Mouse (Mus musculus): ENCODE results near the gene Serpinb1b. TPM values are rescaled to one million over a fixed set of nuclear protein-coding genes. Genes with fewer than 3 reads are reported as not detected.

Gene Serpinb1b
- polyA plus RNA-seq, 1 experiment = not detected

GRCm38 (mm10) chr13:33084975-33085694 is 6.8 kb downstream of the Serpinb1b start:
- Histone ChIP-seq H3K27ac (ENCODE audit: insufficient read depth, low read length) (no peak overlapping the region), H3K9me3 (replicated peaks; ENCODE audit: control insufficient read depth, insufficient read depth, low read length, poor library complexity, severe bottlenecking) (no peaks in the 10 kb centered on the region), H3K36me3 (ENCODE audit: control insufficient read depth, insufficient read depth, low read length, poor library complexity, severe bottlenecking) (no peaks in the 10 kb centered on the region), H3K4me1 (ENCODE audit: control insufficient read depth, insufficient read depth, low read length) (no peaks in the 10 kb centered on the region), H3K9ac (ENCODE audit: low read depth, poor library complexity, severe bottlenecking) (no peak overlapping the region), H3K27me3 (ENCODE audit: control insufficient read depth, insufficient read depth, low read length, poor library complexity, severe bottlenecking) (no peaks in the 10 kb centered on the region), H3K4me3 (ENCODE audit: low read depth, low read length) (no peak overlapping the region)
- TF ChIP-seq CTCF (IDR thresholded peaks at IDR 0.05; ENCODE audit: low read depth, low read length) (no peak), EP300 (IDR thresholded peaks at IDR 0.05; ENCODE audit: insufficient read depth, low read depth, low read length) (no peak), POLR2A (IDR thresholded peaks at IDR 0.05; ENCODE audit: insufficient read depth, low read length) (no peak)

- H3K4me1 ChIP-seq (ENCODE audit: control insufficient read depth, insufficient read depth, low read length) = no peaks in the 10 kb centered on the region
- H3K27me3 ChIP-seq (ENCODE audit: control insufficient read depth, insufficient read depth, low read length, poor library complexity, severe bottlenecking) = no peaks in the 10 kb centered on the region
- no peaks in the 10 kb centered on the region for H3K36me3 ChIP-seq (ENCODE audit: control insufficient read depth, insufficient read depth, low read length, poor library complexity, severe bottlenecking)
- TF ChIP-seq CTCF (IDR thresholded peaks at IDR 0.05; ENCODE audit: low read depth, low read length) = no peak
- TF ChIP-seq EP300 (IDR thresholded peaks at IDR 0.05; ENCODE audit: insufficient read depth, low read depth, low read length) = no peak
- TF ChIP-seq POLR2A (IDR thresholded peaks at IDR 0.05; ENCODE audit: insufficient read depth, low read length) = no peak
- H3K9ac ChIP-seq (ENCODE audit: low read depth, poor library complexity, severe bottlenecking) = no peak overlapping the region
- H3K4me3 ChIP-seq (ENCODE audit: low read depth, low read length) = no peak overlapping the region
- no peak overlapping the region for H3K27ac ChIP-seq (ENCODE audit: insufficient read depth, low read length)
- H3K9me3 ChIP-seq (replicated peaks; ENCODE audit: control insufficient read depth, insufficient read depth, low read length, poor library complexity, severe bottlenecking) = no peaks in the 10 kb centered on the region
These were observed 7.5 kb downstream of the Serpinb1b start for GRCm38 (mm10) chr13:33085695-33086432.

GRCm38 (mm10) chr13:33089566-33089965 is 11.2 kb downstream of the Serpinb1b start:
- Histone ChIP-seq H3K27me3 (ENCODE audit: control insufficient read depth, insufficient read depth, low read length, poor library complexity, severe bottlenecking) (no peaks in the 10 kb centered on the region), H3K9ac (ENCODE audit: low read depth, poor library complexity, severe bottlenecking) (no peak overlapping the region), H3K4me1 (ENCODE audit: control insufficient read depth, insufficient read depth, low read length) (no peaks in the 10 kb centered on the region), H3K9me3 (replicated peaks; ENCODE audit: control insufficient read depth, insufficient read depth, low read length, poor library complexity, severe bottlenecking) (no peaks in the 10 kb centered on the region), H3K4me3 (ENCODE audit: low read depth, low read length) (no peak overlapping the region), H3K36me3 (ENCODE audit: control insufficient read depth, insufficient read depth, low read length, poor library complexity, severe bottlenecking) (no peaks in the 10 kb centered on the region), H3K27ac (ENCODE audit: insufficient read depth, low read length) (no peak overlapping the region)
- TF ChIP-seq POLR2A (IDR thresholded peaks at IDR 0.05; ENCODE audit: insufficient read depth, low read length) = no peak
- no peak for TF ChIP-seq EP300 (IDR thresholded peaks at IDR 0.05; ENCODE audit: insufficient read depth, low read depth, low read length)
- TF ChIP-seq CTCF (IDR thresholded peaks at IDR 0.05; ENCODE audit: low read depth, low read length) = no peak

DNA sequence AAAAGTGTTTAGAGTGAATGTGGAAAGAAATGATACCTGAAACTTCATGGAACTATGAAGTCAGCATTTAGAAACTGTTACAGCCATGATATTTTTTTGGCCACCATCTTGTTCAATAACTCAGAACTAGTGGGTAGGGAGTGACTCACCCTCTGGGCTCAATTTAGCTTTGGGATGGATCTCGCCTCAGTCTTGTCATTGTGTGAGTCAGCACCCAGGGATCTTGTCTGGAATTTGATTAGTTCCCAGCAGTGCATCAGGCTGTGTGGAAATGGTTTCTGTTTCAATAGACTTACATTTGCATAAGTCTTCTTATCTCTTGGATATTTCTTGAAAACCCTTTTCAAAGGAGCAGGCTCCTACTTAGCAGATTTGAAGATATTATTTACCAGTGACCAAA is 12.2 kb downstream of the Serpinb1b start:
- TF ChIP-seq CTCF (IDR thresholded peaks at IDR 0.05; ENCODE audit: low read depth, low read length) (no peak), POLR2A (IDR thresholded peaks at IDR 0.05; ENCODE audit: insufficient read depth, low read length) (no peak), EP300 (IDR thresholded peaks at IDR 0.05; ENCODE audit: insufficient read depth, low read depth, low read length) (no peak)
- no peaks in the 10 kb centered on the region for H3K9me3 ChIP-seq (replicated peaks; ENCODE audit: control insufficient read depth, insufficient read depth, low read length, poor library complexity, severe bottlenecking)
- H3K27me3 ChIP-seq (ENCODE audit: control insufficient read depth, insufficient read depth, low read length, poor library complexity, severe bottlenecking) = no peaks in the 10 kb centered on the region
- H3K9ac ChIP-seq (ENCODE audit: low read depth, poor library complexity, severe bottlenecking) = no peak overlapping the region
- no peaks in the 10 kb centered on the region for H3K36me3 ChIP-seq (ENCODE audit: control insufficient read depth, insufficient read depth, low read length, poor library complexity, severe bottlenecking)
- H3K27ac ChIP-seq (ENCODE audit: insufficient read depth, low read length) = no peak overlapping the region
- H3K4me1 ChIP-seq (ENCODE audit: control insufficient read depth, insufficient read depth, low read length) = no peaks in the 10 kb centered on the region
- no peak overlapping the region for H3K4me3 ChIP-seq (ENCODE audit: low read depth, low read length)

GRCm38 (mm10) chr13:33091306-33091705 is 12.9 kb downstream of the Serpinb1b start:
- TF ChIP-seq CTCF (IDR thresholded peaks at IDR 0.05; ENCODE audit: low read depth, low read length) (no peak), EP300 (IDR thresholded peaks at IDR 0.05; ENCODE audit: insufficient read depth, low read depth, low read length) (no peak), POLR2A (IDR thresholded peaks at IDR 0.05; ENCODE audit: insufficient read depth, low read length) (no peak)
- no peaks in the 10 kb centered on the region for H3K9me3 ChIP-seq (replicated peaks; ENCODE audit: control insufficient read depth, insufficient read depth, low read length, poor library complexity, severe bottlenecking)
- no peak overlapping the region for H3K4me3 ChIP-seq (ENCODE audit: low read depth, low read length)
- H3K9ac ChIP-seq (ENCODE audit: low read depth, poor library complexity, severe bottlenecking) = no peak overlapping the region
- H3K36me3 ChIP-seq (ENCODE audit: control insufficient read depth, insufficient read depth, low read length, poor library complexity, severe bottlenecking) = no peaks in the 10 kb centered on the region
- no peak overlapping the region for H3K27ac ChIP-seq (ENCODE audit: insufficient read depth, low read length)
- no peaks in the 10 kb centered on the region for H3K4me1 ChIP-seq (ENCODE audit: control insufficient read depth, insufficient read depth, low read length)
- H3K27me3 ChIP-seq (ENCODE audit: control insufficient read depth, insufficient read depth, low read length, poor library complexity, severe bottlenecking) = no peaks in the 10 kb centered on the region

DNA sequence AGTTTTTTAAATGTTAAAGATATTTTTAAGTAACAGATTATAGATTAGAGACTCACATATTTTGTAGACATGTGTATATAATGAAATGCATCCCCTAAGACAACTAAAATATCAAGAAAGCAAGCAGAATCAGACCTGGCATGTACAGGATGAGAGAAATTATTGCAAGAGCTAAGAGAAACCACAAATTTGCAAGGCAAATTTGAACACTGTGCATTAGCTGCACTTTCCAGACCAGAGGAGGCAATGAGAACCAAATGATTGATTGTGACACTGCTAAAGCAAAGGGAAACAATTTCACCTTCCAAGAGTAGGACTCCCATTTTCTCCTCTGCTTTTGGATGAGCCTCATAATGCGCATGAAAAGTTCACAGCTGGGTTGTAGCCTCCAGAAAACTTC is 17.2 kb downstream of the Serpinb1b start:
- no peak overlapping the region for H3K9ac ChIP-seq (ENCODE audit: low read depth, poor library complexity, severe bottlenecking)
- H3K27me3 ChIP-seq (ENCODE audit: control insufficient read depth, insufficient read depth, low read length, poor library complexity, severe bottlenecking) = no peaks in the 10 kb centered on the region
- H3K4me1 ChIP-seq (ENCODE audit: control insufficient read depth, insufficient read depth, low read length) = no peaks in the 10 kb centered on the region
- no peaks in the 10 kb centered on the region for H3K36me3 ChIP-seq (ENCODE audit: control insufficient read depth, insufficient read depth, low read length, poor library complexity, severe bottlenecking)
- TF ChIP-seq CTCF (IDR thresholded peaks at IDR 0.05; ENCODE audit: low read depth, low read length) (no peak), EP300 (IDR thresholded peaks at IDR 0.05; ENCODE audit: insufficient read depth, low read depth, low read length) (no peak), POLR2A (IDR thresholded peaks at IDR 0.05; ENCODE audit: insufficient read depth, low read length) (no peak)
- H3K27ac ChIP-seq (ENCODE audit: insufficient read depth, low read length) = no peak overlapping the region
- no peak overlapping the region for H3K4me3 ChIP-seq (ENCODE audit: low read depth, low read length)
- H3K9me3 ChIP-seq (replicated peaks; ENCODE audit: control insufficient read depth, insufficient read depth, low read length, poor library complexity, severe bottlenecking) = no peaks in the 10 kb centered on the region
